Mouse (Mus musculus) B cell, adult 62 days (primary cell): ENCODE data around the gene Spint1. TPM values are rescaled to one million over a fixed set of nuclear protein-coding genes. Genes with fewer than 3 reads are reported as not detected.

Experiments
- total RNA-seq: library from RNA; stranded (reverse); gene quantifications from 4 replicates; pipeline ENCODE4 v1.2.4, GENCODE M21; 2023

Gene Spint1
- 0.24 TPM in 1 of 4 replicates, not detected in the others for total RNA-seq

DNA sequence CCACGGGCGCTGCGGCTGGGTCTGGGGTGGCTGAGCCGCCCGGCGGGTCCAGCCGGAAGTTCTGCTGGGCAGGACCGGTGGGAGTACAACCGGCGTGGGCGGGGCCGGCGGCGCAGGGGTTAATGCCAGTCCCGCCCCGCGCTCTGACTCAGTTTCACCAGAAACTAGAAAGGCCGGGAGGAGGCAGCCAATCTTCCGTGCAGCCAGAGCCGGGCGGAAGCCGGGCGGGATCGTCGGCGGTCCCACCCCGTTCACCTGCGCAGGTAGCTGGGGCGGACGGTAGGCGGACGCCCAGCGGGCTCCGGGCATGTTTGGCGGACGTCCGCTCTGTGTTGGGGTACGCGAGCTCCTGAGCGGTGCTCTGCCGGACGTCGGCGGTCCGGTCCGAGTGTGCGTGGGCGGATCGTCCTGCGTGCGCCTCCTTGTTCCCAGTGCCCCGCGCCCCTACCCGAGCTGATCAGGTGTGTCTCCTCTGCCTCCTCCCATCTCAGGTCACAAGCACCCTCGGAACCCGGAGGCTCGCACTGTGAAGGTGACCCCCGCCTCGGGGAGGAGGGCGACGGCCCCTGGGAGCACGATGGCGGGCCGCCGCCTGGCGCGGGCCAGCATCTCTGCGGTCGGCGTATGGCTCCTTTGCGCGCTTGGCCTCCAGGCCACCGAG is at the start of gene Spint1:
Gene Spint1, plus strand, starts transcription at position 153 of the 661 bp plus-strand sequence.

DNA sequence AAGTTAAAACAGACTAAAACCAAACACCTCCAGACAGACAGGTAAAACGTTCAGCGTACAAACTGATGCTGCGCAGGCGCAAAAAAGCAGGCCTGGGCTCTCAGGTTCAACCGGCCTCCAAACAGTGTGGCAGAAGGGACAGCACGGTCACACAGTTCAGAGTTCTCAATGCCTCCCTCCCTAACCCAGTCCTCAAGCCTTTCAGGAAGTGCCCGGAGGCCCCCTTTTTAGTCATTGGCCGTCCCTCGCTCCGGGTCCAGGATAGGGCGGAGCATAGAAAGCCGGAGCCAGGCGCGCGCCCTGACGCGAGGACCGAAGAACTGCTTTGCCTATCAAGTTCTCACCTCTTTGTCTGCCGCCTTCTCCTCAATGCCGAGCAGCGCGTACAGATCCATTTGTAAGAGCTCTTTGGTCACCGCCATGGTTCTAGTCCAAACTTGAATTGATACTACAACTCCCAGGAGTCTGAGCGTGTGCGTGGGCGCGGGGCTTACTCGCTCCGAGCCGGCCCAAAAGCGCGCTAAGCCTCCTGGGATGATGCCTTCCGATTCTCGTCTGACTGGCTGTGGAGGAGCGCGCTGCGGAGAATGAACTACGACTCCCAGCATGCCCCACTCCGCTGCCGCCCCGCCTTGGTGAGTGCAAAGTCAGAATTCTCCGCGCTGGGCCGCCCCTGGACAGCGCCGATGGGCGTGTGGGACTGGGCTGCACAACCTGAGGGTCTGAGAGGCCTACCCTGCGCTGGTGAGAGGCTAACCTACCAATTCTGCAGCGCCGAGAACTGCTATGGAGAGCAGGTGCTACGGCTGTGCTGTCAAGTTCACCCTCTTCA is 28.6 kb upstream of the Spint1 start, which contains the start of the genes Zfyve19 and Dnajc17:
Gene Zfyve19, plus strand, starts transcription at position 274 of the 832 bp plus-strand sequence.
Gene Dnajc17, minus strand, starts transcription at position 452 of the 832 bp plus-strand sequence.

DNA sequence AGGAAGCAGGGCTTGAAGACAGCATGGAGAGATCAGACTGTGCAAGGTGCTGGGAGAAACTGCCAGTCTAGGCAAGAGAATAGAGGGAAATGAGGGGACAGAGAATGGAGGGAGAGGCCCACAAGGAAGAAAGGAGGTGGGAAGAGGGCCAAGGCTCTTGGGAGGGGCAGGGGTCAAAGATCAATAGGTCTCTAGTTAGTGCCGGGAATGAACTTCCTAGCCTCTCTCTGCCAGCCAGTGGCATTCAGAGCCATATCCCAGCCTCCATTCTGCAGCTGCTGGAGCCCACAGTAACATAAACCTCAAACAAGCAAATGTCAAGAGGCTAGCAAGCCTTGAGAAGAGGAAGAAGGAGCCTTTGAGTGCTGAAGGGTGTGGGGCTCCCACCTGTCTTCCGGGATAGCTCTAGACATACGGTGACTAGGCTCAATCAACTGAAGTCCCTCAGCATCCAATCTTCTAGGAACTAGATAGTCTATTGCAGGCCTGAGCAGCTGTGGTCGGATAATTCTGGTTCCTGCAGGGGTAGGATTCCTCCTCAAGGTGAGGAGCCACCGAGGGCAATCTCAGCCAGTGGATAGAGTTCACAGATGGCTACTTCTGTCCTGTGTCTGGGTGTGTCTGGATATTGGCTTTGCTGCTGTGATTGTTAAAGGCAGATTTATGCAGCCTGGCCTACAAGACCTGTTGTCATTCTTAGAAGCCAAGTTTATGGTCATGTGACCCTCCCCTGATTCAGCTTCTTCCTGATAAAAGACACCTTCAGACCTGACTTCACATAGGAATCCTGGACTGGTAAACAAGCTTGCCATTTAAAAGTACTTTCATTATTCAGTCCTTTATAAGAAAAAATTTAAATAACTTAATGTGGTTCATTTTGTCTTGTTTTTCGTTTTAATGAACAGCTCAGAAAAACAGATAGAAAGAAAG is 7.1 kb upstream of the Spint1 start, which contains the start of gene Ppp1r14d:
Gene Ppp1r14d, minus strand, starts transcription at position 132 of the 930 bp plus-strand sequence.

DNA sequence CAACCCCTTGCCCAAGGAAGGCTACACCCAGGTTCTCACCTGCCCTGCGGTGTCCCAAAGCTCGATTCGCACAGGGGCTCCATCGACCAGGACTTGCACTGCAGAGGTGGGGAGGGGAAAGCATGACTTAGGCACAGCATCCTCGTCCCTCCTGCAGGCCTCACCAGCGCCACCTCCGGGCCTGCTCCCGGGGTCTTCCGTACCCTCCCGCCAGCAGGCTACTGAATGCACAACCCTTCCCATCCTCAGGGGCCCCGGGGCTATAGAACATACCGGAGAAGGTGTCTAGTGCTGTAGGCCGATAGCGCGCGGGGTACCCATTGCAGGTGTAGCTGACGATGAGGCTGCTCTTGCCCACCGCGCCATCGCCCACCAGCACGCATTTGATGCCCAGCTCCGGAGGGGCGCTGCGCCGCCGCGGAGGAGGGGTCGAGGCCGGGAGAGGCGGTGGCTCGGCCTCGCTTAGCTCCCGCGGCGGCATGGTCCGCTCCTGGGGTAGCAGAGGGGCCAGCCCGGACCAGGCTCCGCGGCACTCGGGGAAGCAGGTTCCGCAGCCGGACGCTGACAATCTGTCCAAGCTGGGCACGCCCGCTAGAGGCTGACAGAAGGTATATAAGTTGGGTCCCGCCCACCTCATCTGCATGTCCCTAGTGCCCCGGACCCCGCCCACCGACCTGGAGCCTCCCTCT is 33.6 kb downstream of the Spint1 start, which contains the start of gene Rhov:
Gene Rhov, minus strand, starts transcription at position 630 of the 689 bp plus-strand sequence.

DNA sequence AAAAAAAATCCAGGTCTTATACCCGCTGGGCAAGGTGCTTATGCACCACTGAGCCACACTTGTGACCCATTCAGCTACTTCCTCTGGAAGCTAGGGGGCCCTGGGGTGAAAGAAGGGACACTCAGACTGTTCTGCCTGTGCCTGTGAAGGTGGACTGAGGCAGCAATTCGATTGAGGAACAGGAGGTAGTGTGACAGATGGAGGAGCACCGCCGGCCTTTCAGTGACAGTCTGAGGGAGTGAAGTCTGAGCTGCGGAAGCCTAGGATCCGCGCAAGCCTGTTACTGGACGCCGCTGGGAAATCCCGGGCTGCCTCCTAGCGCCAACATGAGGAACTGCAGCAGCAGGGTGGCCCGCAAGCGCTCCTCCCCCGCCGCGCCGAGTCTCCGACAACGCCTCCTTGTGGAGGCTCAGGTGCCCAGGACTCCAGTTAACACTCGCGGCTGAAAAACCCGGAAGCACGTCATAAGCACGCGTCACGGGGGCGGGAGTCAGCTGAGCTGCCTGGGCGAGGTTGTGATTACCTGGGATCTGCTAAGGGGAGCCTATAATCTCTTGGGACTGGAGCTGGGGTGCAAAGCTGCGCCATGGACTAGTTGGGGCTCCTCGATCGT is 51.2 kb downstream of the Spint1 start, which contains the start of gene Vps18:
Gene Vps18, plus strand, starts transcription at position 471 of the 613 bp plus-strand sequence.

Other genes starting within 250 kb of the Spint1 start
- gene Ccdc32, start 208.0 kb upstream of the Spint1 start, total RNA-seq = 11.3 to 15.1 TPM (median 12.8 TPM) in 4 replicates
- gene Rpusd2, start 202.6 kb upstream of the Spint1 start, total RNA-seq = 14.3 to 18.6 TPM (median 15.5 TPM) in 4 replicates
- gene Knl1, start 190.2 kb upstream of the Spint1 start, total RNA-seq = 3.4 to 5.0 TPM (median 4.4 TPM) in 4 replicates
- 1.4 to 5.4 TPM (median 2.6 TPM) in 4 replicates for gene Rad51, start 124.6 kb upstream of the Spint1 start, total RNA-seq
- 25.9 to 39.7 TPM (median 33.3 TPM) in 4 replicates for gene Rmdn3, start 80.3 kb upstream of the Spint1 start, total RNA-seq
- gene Gchfr, start 69.6 kb upstream of the Spint1 start, total RNA-seq = 1.0 TPM in 1 of 4 replicates, not detected in the others
- gene Gm14137, start 62.9 kb upstream of the Spint1 start, total RNA-seq = 6.9 to 10.6 TPM (median 8.2 TPM) in 4 replicates
- gene Zfyve19, start 28.7 kb upstream of the Spint1 start, total RNA-seq = 26.6 to 40.7 TPM (median 34.8 TPM) in 4 replicates
- gene Dnajc17, start 28.6 kb upstream of the Spint1 start, total RNA-seq = 14.5 to 21.2 TPM (median 20.4 TPM) in 4 replicates
- not detected in 4 replicates for gene Ppp1r14d, start 7.5 kb upstream of the Spint1 start, total RNA-seq
- 0.35 to 0.79 TPM in 2 of 4 replicates, not detected in the others for gene Rhov, start 33.9 kb downstream of the Spint1 start, total RNA-seq
- 95.6 to 104 TPM (median 96.7 TPM) in 4 replicates for gene Vps18, start 51.4 kb downstream of the Spint1 start, total RNA-seq
- 0.66 to 2.4 TPM (median 0.85 TPM) in 4 replicates for gene Dll4, start 88.4 kb downstream of the Spint1 start, total RNA-seq
- 0.60 to 1.1 TPM (median 1.0 TPM) in 4 replicates for gene Chac1, start 113.9 kb downstream of the Spint1 start, total RNA-seq
- 46.1 to 50.5 TPM (median 49.4 TPM) in 4 replicates for gene Ino80, start 240.3 kb downstream of the Spint1 start, total RNA-seq